Mouse (Mus musculus): ENCODE data around the gene 1700034J05Rik. TPM values are rescaled to one million over a fixed set of nuclear protein-coding genes. Genes with fewer than 3 reads are reported as not detected.

Gene 1700034J05Rik
- polyA plus RNA-seq (2015; fragmentation: Nextera tagmentation; extraction: Ambion mirVana) = 0.10 and 0.11 TPM in 2 replicates

DNA sequence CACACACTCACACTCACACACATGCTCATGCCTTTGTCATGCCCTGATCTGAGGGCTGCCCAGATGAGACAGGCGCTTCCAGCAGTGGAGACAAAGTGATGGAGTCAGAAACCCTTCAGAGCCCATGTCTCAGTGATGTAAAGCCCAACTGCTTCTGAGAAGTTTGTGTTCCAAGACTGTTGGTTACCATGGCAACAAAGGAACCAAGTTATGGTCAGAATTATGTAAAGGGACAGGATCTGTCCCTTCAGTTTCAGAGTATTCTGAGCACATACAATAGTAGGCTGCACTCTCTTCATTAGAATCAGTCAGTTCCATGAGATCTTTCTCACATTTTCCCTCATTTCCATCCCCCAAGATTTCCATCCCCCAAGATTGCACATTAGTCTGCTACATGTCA is at the start of gene 1700034J05Rik:
1700034J05Rik (minus strand) TSS at position 165 of the 400 bp plus-strand sequence.

Other genes starting within 250 kb of the 1700034J05Rik start
- gene Stk38l, start 229.4 kb downstream of the 1700034J05Rik start, polyA plus RNA-seq (2015; fragmentation: Nextera tagmentation; extraction: Ambion mirVana) = 16.1 and 19.0 TPM in 2 replicates
- 8.0 and 9.2 TPM in 2 replicates for gene Arntl2, start 158.4 kb downstream of the 1700034J05Rik start, polyA plus RNA-seq (2015; fragmentation: Nextera tagmentation; extraction: Ambion mirVana)
- not detected in 2 replicates for gene Smco2, start 104.3 kb downstream of the 1700034J05Rik start, polyA plus RNA-seq (2015; fragmentation: Nextera tagmentation; extraction: Ambion mirVana)
- 41.3 and 71.5 TPM in 2 replicates for gene Ppfibp1, start 65.9 kb downstream of the 1700034J05Rik start, polyA plus RNA-seq (2015; fragmentation: Nextera tagmentation; extraction: Ambion mirVana)
- 0.64 and 0.71 TPM in 2 replicates for gene Rep15, start 78.2 kb upstream of the 1700034J05Rik start, polyA plus RNA-seq (2015; fragmentation: Nextera tagmentation; extraction: Ambion mirVana)
- 76.7 and 81.2 TPM in 2 replicates for gene Mrps35, start 88.3 kb upstream of the 1700034J05Rik start, polyA plus RNA-seq (2015; fragmentation: Nextera tagmentation; extraction: Ambion mirVana)
- 4.7 and 5.5 TPM in 2 replicates for gene Mansc4, start 132.6 kb upstream of the 1700034J05Rik start, polyA plus RNA-seq (2015; fragmentation: Nextera tagmentation; extraction: Ambion mirVana)
- gene Klhl42, start 137.0 kb upstream of the 1700034J05Rik start, polyA plus RNA-seq (2015; fragmentation: Nextera tagmentation; extraction: Ambion mirVana) = 5.8 and 6.0 TPM in 2 replicates

All from urinary bladder, postnatal 0 days (tissue).